Mouse (Mus musculus) gastrocnemius, postnatal 4 days (tissue): ENCODE data around the gene Timp2. TPM values are rescaled to one million over a fixed set of nuclear protein-coding genes. Genes with fewer than 3 reads are reported as not detected.

ENCODE experiments used
- DNase-seq, 2 experiments: peaks; one replicate each; pipeline ENCODE4 v3.0.0; 2021 to 2022; ENCODE audit warnings: low spot score in 2 of 2, mixed read lengths in 2 of 2
- total RNA-seq, 2 experiments: library from RNA; stranded (reverse); gene quantifications; 2 replicates each; pipeline ENCODE4 v1.2.3; 2021

Timp2 gene
- total RNA-seq, 2 experiments from 2014 or later = 211 to 244 TPM

DNA sequence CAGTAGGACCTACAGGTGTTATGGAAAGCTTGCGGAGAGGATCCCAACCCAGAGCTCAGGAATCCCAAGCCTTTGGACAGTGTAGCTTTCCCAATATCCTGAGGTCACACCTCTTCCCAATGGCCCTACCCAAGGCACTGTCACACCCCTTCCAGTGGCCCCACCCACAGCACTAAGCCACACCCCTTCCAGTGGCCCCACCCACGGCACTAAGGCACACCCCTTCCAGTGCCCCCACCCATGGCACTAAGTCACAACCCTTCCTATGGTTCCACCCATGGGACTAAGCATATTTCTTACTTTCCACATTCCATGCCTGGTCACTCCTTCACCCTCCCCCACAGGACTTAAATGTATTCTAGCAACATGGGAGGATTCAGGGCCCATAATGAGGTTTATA is 56.7 kb downstream of the Timp2 start:
- no peak for DNase-seq

DNA sequence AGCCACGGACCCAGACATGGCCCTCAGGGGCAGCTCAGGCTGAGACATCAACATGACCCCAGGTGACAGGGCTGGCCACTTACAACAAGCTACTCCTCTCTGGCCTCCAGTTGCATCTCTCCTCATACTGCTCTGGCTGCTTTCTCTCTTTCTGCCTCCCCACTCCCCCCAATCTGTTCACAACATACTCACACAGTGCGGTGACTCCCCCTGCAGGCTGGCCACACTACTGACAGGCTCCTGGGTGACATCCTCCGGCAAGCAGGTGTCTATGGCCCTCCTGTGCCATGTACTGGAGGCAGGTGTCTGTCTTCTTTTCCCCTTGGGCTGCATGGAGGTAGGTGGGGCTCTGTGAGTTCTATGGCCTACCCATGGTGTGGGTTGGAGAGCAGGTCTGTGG is 57.6 kb downstream of the Timp2 start:
- no peak for DNase-seq

GRCm38 (mm10) chr11:118295026-118295425 is 60.5 kb downstream of the Timp2 start:
- DNase-seq = no peak

- no peak for DNase-seq
Measured at GRCm38 (mm10) chr11:118292671-118293070, 62.9 kb downstream of the Timp2 start.

DNA sequence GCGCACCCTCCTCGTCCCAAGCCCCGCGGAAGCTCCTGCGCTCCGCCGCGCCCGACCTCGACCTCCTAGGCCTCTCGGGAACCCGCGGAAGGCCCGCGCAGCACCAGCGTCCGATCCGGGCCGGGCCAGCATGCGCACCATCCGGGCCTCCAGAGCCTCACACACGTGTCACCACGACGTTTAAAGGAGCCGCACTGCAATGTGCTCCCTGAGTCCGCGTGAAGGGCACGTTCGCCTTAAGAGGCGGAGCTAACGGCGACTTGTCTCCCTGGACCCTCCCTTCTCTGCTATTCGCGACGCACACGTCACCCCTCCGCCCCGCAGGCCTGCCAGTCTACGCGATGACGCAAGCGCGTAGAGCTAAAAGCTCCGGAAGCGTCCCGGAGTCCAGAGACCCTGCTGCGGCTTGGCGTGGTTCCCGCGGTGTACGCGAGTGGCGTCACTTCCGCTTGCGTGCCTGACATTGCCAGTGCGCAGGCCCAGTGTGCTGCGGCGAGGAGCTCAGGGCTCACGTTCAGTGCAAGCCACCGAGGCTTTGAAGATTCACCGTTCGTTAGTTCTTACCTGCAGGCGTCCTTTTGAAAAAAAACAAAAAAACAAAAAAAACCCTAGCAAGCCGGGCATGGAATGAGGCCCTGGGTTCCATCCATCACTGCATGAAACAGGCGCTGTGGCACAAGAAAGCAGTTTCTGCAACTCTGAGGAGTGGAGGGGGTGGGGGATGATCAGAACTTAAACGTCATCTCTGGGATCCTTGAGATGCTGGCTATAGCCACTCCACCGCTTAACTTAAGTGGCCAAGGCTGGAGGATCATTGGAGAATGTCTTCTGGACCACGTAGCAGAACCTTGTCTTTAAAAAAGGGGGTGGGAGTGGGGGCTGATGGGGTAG is 65.3 kb downstream of the Timp2 start, which contains the start of gene Usp36:
Gene Usp36 (minus strand): TSS at position 246 of the 891 bp plus-strand sequence.
- DNase-seq = peak; percentile 100

GRCm38 (mm10) chr11:118289562-118289961 is 66.0 kb downstream of the Timp2 start:
- no peak for DNase-seq

DNA sequence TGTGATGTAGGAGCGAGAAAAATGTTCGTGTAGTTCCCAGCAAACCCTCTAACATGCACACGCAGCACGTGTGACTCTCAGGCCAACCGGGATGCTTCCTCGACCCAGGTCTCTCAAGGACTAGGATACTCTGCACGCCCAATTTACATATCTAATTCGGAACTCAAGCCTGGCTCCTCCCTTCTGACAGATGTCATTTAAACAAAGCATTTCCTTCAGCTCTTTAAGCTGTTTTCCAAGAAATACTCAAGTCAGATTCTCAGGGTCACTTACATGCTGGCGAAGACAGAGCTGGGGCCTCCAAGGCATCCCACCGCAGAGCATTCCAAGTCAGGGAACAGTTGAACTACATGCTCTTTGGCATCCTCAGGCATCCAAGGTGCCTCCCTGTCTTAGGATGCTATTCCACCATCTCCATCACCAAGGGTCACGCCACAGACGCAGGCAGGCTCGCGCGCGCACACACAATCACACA is 66.5 kb downstream of the Timp2 start:
- no peak for DNase-seq

DNA sequence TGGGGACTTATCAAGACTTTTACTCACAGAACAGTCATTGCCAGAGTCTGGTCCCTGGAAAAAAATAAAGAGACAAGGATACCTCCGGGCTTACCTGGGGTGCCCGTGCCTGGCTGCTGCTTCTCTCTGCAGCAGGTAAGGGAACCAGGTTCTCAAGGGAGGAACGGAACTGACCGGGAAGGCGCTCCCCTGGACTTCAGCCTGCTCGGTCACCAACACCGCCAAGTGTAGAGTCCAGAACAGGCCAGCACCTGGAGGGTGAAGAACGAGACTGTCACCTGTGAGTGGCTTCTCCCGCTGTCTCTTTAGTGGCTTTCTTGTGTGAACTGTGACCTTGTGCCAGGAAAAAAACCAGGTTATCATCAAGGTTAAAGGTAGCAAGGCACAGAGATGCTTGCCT is 68.0 kb downstream of the Timp2 start:
- DNase-seq = no peak

DNA sequence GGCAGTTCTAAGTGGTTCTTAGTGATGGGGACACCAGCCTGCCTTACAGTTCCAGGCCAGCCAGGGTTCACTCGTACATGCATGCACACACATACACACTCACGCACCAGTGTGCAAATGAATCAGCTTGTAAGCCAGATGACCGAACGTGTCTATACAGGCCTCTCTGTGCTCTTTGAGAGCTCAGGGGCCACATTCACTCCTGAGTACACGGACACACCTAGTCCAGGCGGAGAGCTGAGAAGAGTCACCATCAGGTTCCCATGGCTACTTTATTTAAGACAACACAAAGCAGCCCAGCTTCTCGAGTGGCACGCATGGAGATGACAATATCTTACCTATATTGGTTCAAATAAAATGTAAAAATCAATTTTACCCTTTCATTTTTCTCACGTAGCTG is 69.1 kb downstream of the Timp2 start:
- no peak for DNase-seq

DNA sequence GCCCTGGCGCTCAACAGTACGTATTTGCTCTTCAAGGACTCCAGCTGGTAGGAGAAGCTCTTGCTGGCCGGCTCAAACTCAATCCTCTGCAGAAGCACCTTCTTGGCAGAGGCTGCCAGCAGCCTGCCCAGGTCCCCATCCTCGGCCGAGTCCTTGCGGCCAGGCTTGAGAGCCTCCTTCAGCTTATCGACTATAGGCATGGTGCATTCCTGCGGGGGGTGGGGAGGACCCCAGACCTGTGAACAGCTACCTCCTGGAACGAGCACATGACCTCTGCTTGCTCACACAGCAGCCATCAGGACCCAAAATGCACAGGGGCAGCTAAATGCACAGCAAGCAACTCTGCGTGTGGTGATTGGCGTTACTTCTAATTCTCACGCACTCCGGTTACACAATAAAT is 69.7 kb downstream of the Timp2 start:
- DNase-seq = no peak

GRCm38 (mm10) chr11:118280218-118280617 is 75.3 kb downstream of the Timp2 start:
- no peak for DNase-seq

GRCm38 (mm10) chr11:118276328-118276727 is 79.2 kb downstream of the Timp2 start:
- no peak for DNase-seq

DNA sequence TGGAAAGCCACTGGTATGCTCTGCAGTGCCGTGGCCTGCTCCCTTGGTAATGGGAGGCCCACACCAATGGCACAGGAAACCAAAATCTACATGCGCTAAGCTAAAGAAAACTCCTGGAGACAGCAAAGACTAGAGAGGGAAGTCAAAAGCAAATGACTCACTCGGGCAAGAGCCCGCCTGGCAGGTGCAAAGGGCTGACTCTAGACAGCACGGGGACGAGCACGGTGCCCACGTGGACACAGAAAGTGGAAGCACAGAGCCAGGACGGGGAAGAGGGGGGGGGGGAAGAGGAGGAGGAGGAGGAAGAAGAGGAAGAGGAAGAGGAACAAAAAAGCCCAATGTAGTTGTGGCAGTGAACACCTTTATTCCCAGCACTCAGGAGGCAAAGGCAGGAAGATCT is 80.4 kb downstream of the Timp2 start:
- DNase-seq = no peak

GRCm38 (mm10) chr11:118269827-118270226 is 85.7 kb downstream of the Timp2 start:
- DNase-seq = no peak

- no peak for DNase-seq
Measured at GRCm38 (mm10) chr11:118266666-118267046, 88.9 kb downstream of the Timp2 start.

DNA sequence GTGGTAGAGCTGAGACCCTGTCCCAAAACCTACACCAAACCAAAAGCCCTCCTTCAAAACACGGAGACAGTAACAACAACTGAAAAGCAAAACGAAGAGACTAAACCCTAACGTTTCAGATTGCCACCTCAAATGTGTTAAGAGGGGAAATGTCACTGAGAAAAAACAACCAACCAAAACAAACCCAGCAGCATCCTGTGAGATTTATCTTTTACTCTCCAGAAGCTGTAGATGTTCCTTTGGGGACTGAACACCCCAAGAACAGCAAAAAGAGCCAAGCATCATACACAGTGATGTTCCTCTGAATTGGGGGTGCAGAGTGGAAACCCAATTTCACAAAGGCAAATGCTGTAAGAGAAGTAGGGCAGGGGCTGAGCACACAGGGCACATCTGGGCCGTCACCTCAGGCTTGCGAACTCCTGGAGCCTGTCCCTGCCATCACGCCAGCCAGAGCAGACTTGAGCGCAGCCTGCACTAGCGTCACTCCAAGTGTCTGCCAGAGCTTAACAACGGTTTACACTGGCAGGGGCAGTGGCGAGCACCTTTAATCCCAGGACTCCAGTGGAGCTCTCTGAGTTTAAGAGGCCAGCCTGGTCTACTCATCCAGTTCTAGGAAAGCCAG is 89.4 kb downstream of the Timp2 start:
- no peak for DNase-seq

DNA sequence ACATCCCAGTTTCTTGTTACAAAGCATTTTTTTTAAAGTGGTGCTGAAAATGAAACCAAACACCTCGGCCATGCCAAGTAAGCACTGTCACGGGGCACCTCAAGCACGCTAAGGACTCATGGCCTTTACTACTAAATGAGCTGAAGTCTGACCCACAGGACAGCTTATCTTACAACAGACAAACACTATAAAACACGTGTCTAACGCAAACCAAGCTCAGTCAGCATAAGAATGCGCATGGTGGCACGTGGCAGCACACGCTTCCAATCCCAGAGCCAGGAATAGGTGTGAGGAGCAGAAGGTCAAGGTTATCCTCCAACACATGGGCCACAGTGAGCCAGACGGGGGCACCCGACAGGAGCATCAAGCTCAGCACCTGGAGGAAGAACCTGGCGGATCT is 89.9 kb downstream of the Timp2 start:
- no peak for DNase-seq

- no peak for DNase-seq
Measured at GRCm38 (mm10) chr11:118263146-118263545, 92.4 kb downstream of the Timp2 start.

DNA sequence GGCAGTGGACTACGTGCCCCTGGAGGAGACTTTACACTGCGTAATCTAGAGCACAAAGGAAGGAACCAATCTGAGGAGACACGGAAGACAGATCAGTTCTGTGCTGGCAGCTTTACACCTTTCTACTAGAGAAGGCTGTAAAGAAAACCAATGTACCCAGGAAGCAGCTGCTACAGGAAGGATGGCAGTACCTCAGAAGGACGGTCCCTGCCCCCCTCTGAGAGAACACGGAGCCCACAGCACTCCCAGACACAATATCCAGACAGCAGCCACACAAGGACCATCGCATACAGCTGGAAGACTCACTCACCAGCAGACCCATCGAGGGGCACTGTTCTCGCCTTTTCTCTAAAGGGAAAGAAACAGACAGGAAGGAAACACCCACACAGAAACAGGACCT is 95.5 kb downstream of the Timp2 start:
- DNase-seq = no peak

DNA sequence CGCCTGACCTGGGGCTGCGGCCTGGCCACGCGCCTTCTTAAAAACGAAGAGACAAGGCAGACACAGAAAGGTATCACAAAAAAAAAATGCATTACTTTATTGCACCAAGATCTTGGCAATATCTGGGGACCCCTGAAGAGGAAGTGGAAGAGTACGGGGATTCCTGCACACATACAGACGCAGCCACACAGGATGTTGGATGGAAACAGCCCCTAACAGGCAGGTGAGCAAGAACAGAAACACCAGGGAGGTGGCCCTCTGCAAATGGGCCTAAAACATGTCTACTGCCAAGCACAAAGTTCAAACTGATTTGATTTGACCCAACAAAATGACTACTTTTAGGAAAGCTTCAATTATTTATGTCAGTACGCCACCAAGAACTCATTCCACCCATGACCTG is 96.0 kb downstream of the Timp2 start:
- no peak for DNase-seq

- DNase-seq = no peak
Measured at GRCm38 (mm10) chr11:118256371-118256770, 99.2 kb downstream of the Timp2 start.

- DNase-seq = peak in 1 of 2 experiments; percentile 64
Measured at GRCm38 (mm10) chr11:118254159-118254951, 101.2 kb downstream of the Timp2 start.
